Mouse (Mus musculus): ENCODE data around the gene Spty2d1.
"Not testable (repeated sequence)": the region's sequence is repeated elsewhere in the genome, so short reads cannot be mapped to it uniquely, and the experiment has no call there.

Gene Spty2d1

DNA sequence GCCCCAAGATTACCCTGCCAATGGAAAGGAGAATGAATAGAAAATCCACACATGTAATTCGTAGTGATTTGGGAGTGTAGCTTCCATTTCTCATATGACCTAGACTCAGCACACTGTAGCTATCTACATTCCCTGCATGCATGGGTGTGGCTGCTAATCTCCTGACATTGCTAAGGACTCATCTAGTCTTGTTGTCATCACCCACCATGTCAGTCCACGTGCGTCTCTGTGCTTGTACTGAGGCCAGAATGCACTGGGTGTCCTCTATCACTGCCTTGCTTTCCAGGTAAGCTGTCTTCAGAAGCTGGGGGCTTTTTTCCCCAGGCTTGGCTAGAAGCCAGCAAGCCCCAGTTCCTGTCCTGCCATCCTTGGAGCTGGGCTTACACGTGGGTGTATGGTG lies 18.8 kb downstream of the Spty2d1 start:
- not testable (repeated sequence) for DNase-seq (ENCODE audit: low read depth, low spot score)

DNA sequence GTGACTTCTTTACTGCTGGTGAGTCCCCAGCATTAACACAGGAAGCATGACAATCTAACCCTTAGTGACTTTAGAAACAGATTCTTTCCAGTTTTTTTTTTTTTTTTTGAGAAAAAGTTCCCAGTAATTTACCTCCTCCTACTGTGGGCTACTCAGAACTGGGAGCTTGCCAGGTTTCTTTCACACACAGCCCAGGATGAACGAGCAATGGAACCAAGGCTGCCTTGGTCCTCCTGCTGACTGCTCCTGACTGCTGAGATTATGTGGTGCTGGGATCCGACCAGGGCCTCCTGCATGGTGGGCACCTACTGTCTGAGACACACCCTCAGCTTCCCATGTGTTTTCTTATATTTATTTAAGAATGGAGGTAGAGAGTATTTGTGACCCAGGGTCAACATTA lies 21.1 kb downstream of the Spty2d1 start:
- DNase-seq (ENCODE audit: low read depth, low spot score), result no peak

DNA sequence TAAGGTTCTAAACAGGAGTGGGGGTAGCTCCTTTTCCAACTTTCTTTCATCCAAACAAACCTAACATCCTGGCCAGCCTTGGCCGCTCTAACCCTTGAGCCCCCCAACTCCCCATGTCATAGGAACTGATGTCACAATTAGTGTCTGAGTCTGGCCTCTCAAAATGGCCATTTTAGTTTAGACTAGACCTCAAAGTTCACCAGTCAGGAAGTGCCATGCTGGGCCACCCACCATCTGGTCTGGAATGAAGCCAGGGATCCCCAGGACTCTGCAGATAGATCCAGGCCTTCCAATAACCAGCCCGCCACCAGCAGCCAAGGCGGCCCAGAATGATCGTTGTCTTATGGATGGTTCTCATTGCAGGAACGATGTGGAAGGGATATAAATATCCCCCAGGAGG lies 21.6 kb downstream of the Spty2d1 start:
- no peak for DNase-seq (ENCODE audit: low read depth, low spot score)

DNA sequence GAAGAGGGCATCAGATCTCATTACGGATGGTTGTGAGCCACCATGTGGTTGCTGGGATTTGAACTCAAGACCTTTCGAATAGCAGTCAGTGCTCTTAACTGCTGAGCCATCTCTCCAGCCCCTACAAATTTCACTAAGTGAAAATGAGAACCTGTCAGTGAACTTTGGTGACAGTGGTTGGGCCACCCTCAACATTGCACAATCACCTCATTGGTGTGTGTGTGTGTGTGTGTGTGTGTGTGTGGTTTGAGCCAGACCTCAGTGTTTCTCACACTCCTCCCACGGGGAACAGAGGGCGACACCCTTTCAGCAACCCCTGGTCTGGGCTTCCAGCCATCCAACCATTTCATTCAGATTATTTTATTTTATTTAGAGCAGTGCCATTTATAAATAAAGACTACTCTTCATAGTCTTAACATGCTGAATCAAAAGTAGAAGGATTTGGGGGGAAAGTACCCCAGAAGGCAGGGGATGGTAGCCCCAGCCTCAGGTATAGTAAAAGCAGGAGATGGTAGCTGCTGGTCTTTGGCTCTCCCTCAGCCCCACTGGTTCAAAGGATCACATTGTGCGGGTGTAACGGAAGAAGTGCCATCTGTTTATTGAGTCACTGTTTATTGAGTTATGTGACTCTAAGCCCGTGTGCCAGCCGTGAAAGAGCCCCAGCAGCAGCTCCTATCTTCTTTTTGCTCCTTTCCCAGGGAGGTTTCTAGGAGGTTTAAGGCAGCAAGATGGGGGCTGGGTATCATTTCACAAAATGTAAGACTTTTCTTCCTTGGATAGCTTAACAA lies 22.3 kb downstream of the Spty2d1 start:
- DNase-seq (ENCODE audit: low read depth, low spot score), result no peak

DNA sequence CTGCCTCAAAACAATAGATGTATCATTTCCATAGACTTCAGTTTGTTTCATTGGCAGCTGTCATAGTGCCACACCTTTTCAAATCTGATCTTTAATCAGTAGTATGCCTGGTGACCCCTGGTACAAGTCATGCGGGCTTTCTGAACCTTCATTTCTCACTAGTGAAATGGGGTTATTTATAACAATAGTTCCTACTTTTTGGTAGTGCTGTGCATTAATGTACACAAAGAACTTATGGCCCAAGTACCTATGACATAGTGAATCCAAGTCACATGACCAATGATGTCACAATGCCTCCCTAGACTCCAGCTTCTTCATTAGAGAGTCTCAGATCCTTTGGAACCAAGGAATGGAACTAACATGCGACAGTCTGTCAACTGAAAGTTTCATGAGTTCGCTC lies 24.9 kb downstream of the Spty2d1 start, which contains the start of gene Gm9999:
TSS of gene Gm9999 (plus strand) at position 301 of the 400 bp plus-strand sequence.
- no peak for DNase-seq (ENCODE audit: low read depth, low spot score)

DNA sequence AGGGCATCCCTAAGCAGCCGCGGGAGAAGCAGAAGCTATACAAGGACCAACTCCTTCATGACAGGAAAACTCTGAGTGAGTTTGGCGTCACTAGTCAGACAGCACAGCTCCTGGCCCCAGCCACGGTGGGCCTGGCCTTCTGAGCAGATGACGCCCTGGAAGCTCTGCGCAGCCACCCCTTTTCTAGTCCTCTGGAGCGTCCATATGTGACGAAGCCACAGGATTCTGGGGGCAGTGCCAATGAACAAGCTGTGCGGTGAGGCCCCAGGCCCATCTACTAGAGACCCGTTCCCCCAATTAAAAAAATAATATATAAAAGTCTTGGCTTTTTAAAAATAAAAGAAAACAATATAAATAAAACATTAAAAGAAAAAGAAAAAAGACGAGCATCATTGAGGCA lies 32.8 kb downstream of the Spty2d1 start:
- no peak for DNase-seq (ENCODE audit: low read depth, low spot score)

DNA sequence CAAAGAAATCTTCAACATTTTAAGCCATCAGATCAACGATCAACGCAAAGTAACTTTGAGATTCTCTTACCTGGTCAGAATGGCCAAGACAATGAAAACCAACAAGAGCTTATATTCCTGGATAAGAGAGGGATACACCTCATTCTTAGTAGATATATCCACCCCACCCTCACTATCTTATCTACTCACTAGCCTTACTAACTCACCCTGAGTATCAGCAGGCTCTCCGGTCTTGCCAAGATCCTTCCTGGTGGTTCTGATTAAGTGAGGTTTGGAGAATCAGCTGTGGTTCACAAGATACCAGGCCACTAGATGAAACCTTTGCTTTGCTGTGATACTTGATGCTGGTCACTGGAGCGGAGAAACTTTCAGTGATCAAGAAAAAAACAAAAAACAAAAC lies 33.6 kb downstream of the Spty2d1 start:
- DNase-seq (ENCODE audit: low read depth, low spot score), result no peak

DNA sequence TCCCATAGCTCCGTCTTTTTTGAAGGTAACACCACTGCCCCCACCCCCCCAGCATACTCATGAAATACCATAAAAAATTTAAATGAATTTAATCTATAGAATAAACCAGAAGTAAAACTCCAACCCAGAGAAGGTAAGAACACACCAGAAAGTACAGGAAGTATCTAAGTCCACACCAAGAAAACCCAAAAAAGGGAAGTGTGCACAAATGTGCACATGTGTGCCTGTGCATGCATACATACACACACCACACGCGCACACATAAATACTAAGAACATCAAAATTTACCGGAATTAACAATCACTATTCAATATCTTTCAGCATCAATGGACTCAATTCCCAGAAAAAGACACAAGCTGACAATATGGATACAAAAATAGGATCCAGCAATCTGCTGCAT lies 38.3 kb downstream of the Spty2d1 start:
- no peak for DNase-seq (ENCODE audit: low read depth, low spot score)

DNA sequence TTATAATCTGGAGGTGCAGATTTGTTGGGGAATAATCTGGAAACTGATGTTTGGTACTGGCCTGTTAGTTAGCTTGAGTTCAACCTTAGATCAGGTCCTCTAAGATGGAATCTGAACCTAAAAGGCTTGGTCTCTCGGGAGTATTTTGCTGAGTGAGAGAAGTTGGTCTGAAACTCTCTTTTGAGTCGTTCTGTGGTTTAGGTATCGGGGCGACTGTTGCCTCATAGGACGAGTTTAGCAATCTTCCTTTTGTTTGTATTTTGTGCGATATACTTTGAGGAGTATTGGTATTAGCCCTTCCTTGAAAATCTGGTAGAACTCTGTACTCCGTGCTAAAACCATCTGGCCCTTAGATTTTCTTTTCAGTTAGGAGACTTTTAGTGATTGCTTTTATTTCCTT lies 44.1 kb downstream of the Spty2d1 start:
- DNase-seq (ENCODE audit: low read depth, low spot score), result no peak

DNA sequence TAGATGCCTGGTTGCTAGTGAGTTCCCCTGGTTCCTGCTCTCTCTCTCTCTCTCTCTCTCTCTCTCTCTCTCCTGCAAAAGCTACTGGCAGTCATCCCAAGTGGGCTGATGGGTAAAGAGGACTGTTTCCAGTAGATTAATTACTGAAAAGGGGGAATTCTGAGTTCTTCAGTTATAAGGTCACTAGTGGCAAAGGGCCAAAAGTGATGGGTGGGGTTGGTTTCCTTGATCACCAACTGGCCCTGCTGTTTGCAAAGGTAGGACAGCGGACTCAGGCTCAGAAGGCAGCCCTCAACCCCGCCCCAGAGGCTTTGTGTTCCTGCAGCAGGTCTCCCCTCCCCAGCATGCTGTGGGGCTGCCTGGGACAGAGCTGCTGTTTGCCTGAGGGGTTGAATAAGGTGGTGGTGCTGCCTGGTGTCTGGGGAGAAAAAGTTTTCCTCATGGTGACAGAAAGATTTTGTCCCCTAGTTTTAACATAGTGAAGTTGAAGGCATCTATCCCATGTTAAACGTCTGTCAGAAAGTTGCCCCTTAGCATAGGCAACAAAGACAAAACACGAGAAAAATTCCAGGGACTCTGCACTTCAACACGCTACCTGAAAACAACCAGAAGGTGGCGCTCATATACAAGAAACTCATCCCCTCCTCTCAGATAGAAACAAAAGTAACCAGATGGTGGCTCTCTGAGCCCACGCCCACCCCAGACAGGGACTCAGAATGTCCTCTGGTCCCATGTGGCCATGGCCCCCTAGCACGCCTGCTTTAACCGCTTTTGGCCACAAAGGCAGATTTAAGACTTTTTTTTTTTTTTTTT lies 45.2 kb downstream of the Spty2d1 start:
- peak; percentile 84 for DNase-seq (ENCODE audit: low read depth, low spot score)

DNA sequence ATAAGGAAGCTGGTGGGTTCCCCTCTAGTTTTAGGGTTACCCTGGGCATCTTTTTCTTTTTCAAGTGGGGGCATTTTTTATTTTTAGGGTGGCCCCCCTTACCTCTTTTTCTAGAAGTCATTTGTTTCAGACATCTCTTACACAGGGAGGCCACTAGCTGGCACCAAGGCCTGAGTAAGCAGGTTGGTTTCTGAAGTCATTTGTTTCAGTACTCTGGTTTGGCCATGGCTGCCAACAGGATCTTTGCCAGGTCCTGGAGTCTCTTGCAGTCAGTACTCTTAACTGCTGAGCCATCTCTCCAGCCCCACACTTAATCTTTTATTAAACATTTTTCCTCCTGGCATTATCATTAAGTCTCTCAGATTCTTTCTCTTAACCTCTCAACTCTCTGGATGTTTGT lies 46.1 kb downstream of the Spty2d1 start:
- DNase-seq (ENCODE audit: low read depth, low spot score), result no peak

DNA sequence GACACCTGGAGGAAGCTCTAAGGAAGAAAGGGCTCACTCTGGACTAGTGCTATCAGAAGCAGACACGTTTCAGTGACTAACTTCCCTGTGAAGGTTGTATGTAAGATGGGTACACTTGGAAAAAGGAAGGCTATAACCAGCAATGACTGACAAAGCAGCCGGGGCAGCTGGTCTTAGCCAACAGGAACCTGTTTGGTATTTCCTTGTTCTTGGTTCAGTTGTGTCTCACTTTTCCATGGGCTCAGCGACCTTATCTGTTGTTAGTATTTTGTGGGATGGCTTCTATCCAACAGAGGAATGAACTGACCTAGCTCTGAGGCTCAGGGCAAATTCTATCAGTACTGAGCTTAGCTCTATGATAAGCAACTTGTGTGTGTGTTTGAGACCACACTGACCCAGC lies 47.2 kb downstream of the Spty2d1 start:
- no peak for DNase-seq (ENCODE audit: low read depth, low spot score)

DNA sequence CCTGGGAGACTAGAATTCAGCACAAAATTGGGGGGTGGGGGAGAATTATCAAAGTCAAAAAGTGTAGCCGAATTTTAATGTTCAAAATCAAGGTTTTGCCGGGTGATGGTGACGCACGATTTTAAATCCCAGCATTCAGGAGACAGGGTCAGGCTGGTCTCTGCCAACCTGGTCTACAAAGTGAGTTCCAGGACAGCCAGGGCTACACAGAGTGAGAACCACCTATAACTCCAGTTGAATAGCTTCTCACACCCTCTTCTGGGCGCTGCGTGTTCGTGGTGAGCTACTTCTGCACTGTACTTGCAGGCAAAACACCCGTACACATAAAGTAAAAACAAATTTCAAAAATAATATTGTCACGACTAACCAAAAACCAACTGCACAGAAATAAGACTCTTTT lies 49.4 kb downstream of the Spty2d1 start:
- DNase-seq (ENCODE audit: low read depth, low spot score), result peak; percentile 19

DNA sequence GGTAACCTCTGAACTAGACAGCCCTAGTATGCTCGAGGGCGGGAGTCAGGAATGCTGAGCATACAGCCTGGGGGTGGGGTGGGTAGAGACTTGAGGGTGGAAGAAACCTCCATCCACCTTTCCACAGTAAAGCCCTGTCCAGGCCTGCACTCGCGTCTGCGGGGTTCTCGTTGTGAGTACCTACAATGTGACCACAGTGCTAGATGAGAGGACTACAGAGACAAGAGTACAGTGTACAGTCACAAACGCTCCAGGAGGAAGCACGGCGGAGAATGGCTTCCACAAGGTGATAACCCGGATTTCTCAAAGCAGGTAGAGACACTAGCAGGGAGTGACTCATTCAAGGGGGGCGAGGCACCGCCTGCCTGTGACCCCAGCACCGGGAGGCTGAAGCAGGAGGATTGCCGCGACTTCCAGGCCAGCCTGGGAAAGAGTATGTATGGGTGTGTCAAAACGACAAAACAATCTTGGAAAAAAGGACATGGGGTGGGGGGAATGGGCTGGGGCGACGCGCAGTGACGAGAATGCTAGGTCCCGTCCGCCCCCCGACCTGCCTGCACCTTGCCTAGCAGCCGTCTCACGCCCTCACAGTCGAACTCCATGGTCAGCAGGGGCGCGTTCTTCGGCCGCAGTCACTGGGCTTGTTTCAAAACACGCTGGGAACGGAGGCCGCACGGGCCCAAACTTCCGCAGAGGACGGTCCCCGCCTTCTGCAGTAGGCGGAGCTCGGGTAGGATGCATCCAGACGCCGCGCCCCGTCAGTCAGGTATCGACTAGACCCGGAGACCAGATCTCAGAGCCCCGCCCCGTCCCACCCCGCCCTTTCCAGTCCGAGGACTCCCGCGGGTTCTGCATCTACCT lies 50.1 kb downstream of the Spty2d1 start, which contains the start of gene Uevld:
TSS of gene Uevld (minus strand) at position 697 of the 861 bp plus-strand sequence.
- DNase-seq (ENCODE audit: low read depth, low spot score), result peak; percentile 93
